Mouse (Mus musculus) C2C12 (cell line): ENCODE measurements at regions not wholly inside any gene's neighbourhood (a gene's known extent, or its start where the extent isn't known, plus 50 kb on each side); places are given as distances from the start of the nearest gene placed in this dataset.
A peak's percentile ranks its signal among the peaks of the same experiment; 100 is the strongest.

Experiments
- H3K27me3 ChIP-seq: one replicate; pipeline ENCODE4 v1.6.1; 2011; ENCODE audit not compliant: control insufficient read depth, insufficient read depth, insufficient read length
- H3K36me3 ChIP-seq: one replicate; pipeline ENCODE4 v1.6.1; 2011; ENCODE audit not compliant: control insufficient read depth, insufficient read depth
- H3K4me3 ChIP-seq: one replicate; pipeline ENCODE4 v1.5.1; 2011; ENCODE audit warnings: mild to moderate bottlenecking, control low read depth; ENCODE audit not compliant: poor library complexity, insufficient read depth, severe bottlenecking
- H3K79me2 ChIP-seq: one replicate; pipeline ENCODE4 v1.6.1; 2011; ENCODE audit not compliant: control insufficient read depth, insufficient read depth
- H3K79me3 ChIP-seq: one replicate; pipeline ENCODE4 v1.6.1; 2011; ENCODE audit warnings: low read depth, control low read depth
- H3ac ChIP-seq: one replicate; pipeline ENCODE3; 2011; ENCODE audit warnings: low read depth; ENCODE audit not compliant: control insufficient read depth, insufficient read length
- CEBPB ChIP-seq: IDR thresholded peaks from one replicate; pipeline ENCODE4 v1.6.1; 2011; ENCODE audit warnings: low read depth, mild to moderate bottlenecking, control low read depth, moderate library complexity
- CTCF ChIP-seq: IDR thresholded peaks from one replicate; pipeline ENCODE4 v1.5.1; 2011; ENCODE audit not compliant: control insufficient read depth, insufficient read depth, insufficient read length
- FOSL1 ChIP-seq: IDR thresholded peaks from one replicate; pipeline ENCODE4 v1.8.0; 2011; ENCODE audit warnings: mild to moderate bottlenecking, low read length; ENCODE audit not compliant: poor library complexity, insufficient read depth, severe bottlenecking
- MAX ChIP-seq: IDR thresholded peaks from one replicate; pipeline ENCODE4 v1.6.1; 2011; ENCODE audit warnings: mild to moderate bottlenecking, control low read depth
- MYOD1 ChIP-seq: IDR thresholded peaks from one replicate; pipeline ENCODE4 v1.6.1; 2011; ENCODE audit warnings: low read depth; ENCODE audit not compliant: control insufficient read depth, insufficient read length
- MYOG ChIP-seq: IDR thresholded peaks from one replicate; pipeline ENCODE4 v1.6.1; 2011; ENCODE audit not compliant: control insufficient read depth, insufficient read length; ENCODE audit errors: extremely low read depth
- USF1 ChIP-seq: IDR thresholded peaks from one replicate; pipeline ENCODE4 v1.6.1; 2011; ENCODE audit warnings: low read depth, mild to moderate bottlenecking, control low read depth, moderate library complexity

- Histone ChIP-seq H3ac (no peak overlapping the region), H3K79me2 (no peaks in the 10 kb centered on the region), H3K36me3 (no peaks in the 10 kb centered on the region), H3K79me3 (no peaks in the 10 kb centered on the region), H3K27me3 (no peaks in the 10 kb centered on the region), H3K4me3 (no peak overlapping the region)
- no peak for TF ChIP-seq CEBPB
- no peak for TF ChIP-seq MYOD1
These were observed 119.2 kb downstream of the Ets2 start for GRCm38 (mm10) chr16:95821080-95821479.

GRCm38 (mm10) chr16:95820606-95821005, 118.7 kb downstream of the Ets2 start:
- Histone ChIP-seq H3K79me2 (no peaks in the 10 kb centered on the region), H3K27me3 (no peaks in the 10 kb centered on the region), H3K4me3 (no peak overlapping the region), H3K79me3 (no peaks in the 10 kb centered on the region), H3K36me3 (no peaks in the 10 kb centered on the region), H3ac (no peak overlapping the region)
- TF ChIP-seq MAX (no peak), USF1 (no peak), MYOD1 (no peak), MYOG (no peak), CEBPB (no peak), CTCF (no peak), FOSL1 (no peak)

GRCm38 (mm10) chr16:95820013-95820412, 118.1 kb downstream of the Ets2 start:
- Histone ChIP-seq H3K36me3 (no peaks in the 10 kb centered on the region), H3K79me3 (no peaks in the 10 kb centered on the region), H3K27me3 (no peaks in the 10 kb centered on the region), H3K79me2 (no peaks in the 10 kb centered on the region), H3ac (no peak overlapping the region), H3K4me3 (no peak overlapping the region)
- TF ChIP-seq CTCF (no peak), CEBPB (no peak), USF1 (no peak), MYOD1 (no peak), MAX (no peak), MYOG (no peak), FOSL1 (no peak)

GRCm38 (mm10) chr16:95815966-95816365, 114.1 kb downstream of the Ets2 start:
- no peak overlapping the region for H3K4me3 ChIP-seq
- no peak overlapping the region for H3ac ChIP-seq
- no peaks in the 10 kb centered on the region for H3K79me2 ChIP-seq
- no peaks in the 10 kb centered on the region for H3K27me3 ChIP-seq
- TF ChIP-seq MYOG (no peak), MYOD1 (no peak), CEBPB (no peak)
- H3K36me3 ChIP-seq: no peaks in the 10 kb centered on the region
- no peaks in the 10 kb centered on the region for H3K79me3 ChIP-seq

GRCm38 (mm10) chr16:95815206-95815731, 113.4 kb downstream of the Ets2 start:
- Histone ChIP-seq H3ac (no peak overlapping the region), H3K27me3 (no peaks in the 10 kb centered on the region), H3K4me3 (no peak overlapping the region), H3K79me3 (no peaks in the 10 kb centered on the region), H3K36me3 (no peaks in the 10 kb centered on the region), H3K79me2 (no peaks in the 10 kb centered on the region)
- TF ChIP-seq FOSL1: no peak
- peak; percentile 80 for TF ChIP-seq MYOD1

GRCm38 (mm10) chr16:95814513-95815118, 112.7 kb downstream of the Ets2 start:
- no peaks in the 10 kb centered on the region for H3K27me3 ChIP-seq
- H3K79me2 ChIP-seq: no peaks in the 10 kb centered on the region
- H3ac ChIP-seq: peak overlapping the region; percentile 25
- H3K4me3 ChIP-seq: no peak overlapping the region
- H3K36me3 ChIP-seq: no peaks in the 10 kb centered on the region
- TF ChIP-seq USF1 (peak; percentile 49), MAX (peak; percentile 22), CEBPB (peak; percentile 80), FOSL1 (peak; percentile 23), CTCF (no peak), MYOD1 (peak; percentile 43)
- H3K79me3 ChIP-seq: no peaks in the 10 kb centered on the region
